Mouse (Mus musculus): ENCODE measurements around the gene AC131692.1. TPM values are rescaled to one million over a fixed set of nuclear protein-coding genes. Genes with fewer than 3 reads are reported as not detected.

The AC131692.1 gene
- polyA plus RNA-seq, 1 experiment from 2014 or later = 0.32 TPM

DNA sequence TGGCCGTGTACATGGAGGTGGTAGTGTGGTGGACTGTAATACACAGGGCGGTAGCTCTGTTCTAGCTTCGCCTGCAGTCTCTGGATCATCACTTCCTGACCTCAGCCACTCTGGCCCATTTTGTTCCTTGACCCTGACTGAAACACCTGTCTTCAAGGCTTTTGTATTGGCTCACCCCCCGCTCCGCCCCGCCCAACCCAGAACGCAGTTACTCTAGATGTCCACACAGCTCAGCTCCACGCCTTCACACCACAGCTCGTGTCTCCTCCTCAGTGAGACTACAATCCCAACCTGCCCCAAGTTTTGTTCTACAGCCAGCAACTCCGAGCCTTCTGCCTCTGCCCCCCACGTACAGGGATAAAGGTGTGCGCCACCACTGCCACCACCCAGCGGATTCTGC, 5.4 kb upstream of the AC131692.1 start:
- H3K4me2 ChIP-seq = no peak overlapping the region
- H3K9me3 ChIP-seq (replicated peaks) = no peaks in the 10 kb centered on the region
- no peak overlapping the region for H3K27ac ChIP-seq
- peaks cover 80% of the 10 kb centered on the region for H3K36me3 ChIP-seq
- DNase-seq (no peak), ATAC-seq (ENCODE audit: low read depth) (no peak)
- no peak overlapping the region for H3K4me3 ChIP-seq (replicated peaks)
- peaks cover 34% of the 10 kb centered on the region for H3K4me1 ChIP-seq (replicated peaks)
- no peak overlapping the region for H3K9ac ChIP-seq
- WGBS (ENCODE audit: insufficient replicate concordance) = 92% methylated on average over 13 of the region's 13 CpGs
- H3K27me3 ChIP-seq = no peaks in the 10 kb centered on the region

DNA sequence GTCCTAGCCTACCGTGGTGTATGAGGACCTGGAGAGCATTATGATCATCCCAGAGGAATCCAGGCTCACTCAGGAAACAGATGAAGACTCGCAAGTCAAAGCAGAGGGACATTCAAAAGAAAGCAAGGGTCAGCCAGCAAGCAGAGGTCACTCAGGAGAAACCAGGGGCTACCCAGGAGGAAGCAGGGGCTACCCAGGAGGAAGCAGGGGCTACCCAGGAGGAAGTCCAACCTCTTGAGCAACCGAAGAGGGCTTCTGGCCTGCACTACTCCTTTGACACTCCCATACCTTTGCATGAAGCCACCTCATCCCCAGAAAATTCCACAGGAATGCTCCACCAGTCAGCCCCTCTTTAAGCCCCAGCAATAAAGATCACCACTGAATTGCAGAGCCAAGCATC, 3.6 kb downstream of the AC131692.1 start:
- 56% methylated on average over 3 of the region's 3 CpGs for WGBS (ENCODE audit: insufficient replicate concordance)
- Histone ChIP-seq H3K4me1 (replicated peaks) (peaks cover 27% of the 10 kb centered on the region), H3K4me3 (replicated peaks) (no peak overlapping the region), H3K4me2 (no peak overlapping the region), H3K27ac (no peak overlapping the region), H3K9ac (no peak overlapping the region), H3K9me3 (replicated peaks) (no peaks in the 10 kb centered on the region), H3K27me3 (no peaks in the 10 kb centered on the region), H3K36me3 (peaks cover 68% of the 10 kb centered on the region)
- ATAC-seq (ENCODE audit: low read depth) (no peak), DNase-seq (no peak)

DNA sequence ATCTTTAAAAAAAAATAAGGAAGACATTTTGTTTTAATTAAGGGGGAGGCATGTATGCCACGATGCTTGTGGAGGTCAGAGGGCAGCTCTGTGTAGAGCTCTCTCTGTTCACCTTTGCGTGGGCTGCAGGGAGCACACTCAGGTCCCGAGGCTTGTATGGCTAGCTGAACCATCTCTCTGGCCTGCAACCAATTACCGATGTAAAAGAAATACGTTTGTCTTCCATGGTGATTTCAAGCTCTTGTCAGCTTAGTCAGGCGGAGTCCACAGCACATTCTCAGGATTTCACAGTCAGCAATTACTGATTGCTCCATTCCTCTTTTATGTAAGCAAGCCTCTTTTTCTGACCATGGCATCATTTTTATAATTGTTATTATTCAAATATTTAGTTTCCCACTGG, 7.0 kb downstream of the AC131692.1 start:
- peaks cover 34% of the 10 kb centered on the region for H3K36me3 ChIP-seq
- no peak overlapping the region for H3K4me2 ChIP-seq
- DNase-seq (no peak), ATAC-seq (ENCODE audit: low read depth) (no peak)
- H3K9ac ChIP-seq = no peak overlapping the region
- H3K9me3 ChIP-seq (replicated peaks) = no peaks in the 10 kb centered on the region
- no peak overlapping the region for H3K27ac ChIP-seq
- no peaks in the 10 kb centered on the region for H3K27me3 ChIP-seq
- no peak overlapping the region for H3K4me3 ChIP-seq (replicated peaks)
- H3K4me1 ChIP-seq (replicated peaks) = peaks cover 59% of the 10 kb centered on the region
- 72% methylated on average over 6 of the region's 6 CpGs for WGBS (ENCODE audit: insufficient replicate concordance)

DNA sequence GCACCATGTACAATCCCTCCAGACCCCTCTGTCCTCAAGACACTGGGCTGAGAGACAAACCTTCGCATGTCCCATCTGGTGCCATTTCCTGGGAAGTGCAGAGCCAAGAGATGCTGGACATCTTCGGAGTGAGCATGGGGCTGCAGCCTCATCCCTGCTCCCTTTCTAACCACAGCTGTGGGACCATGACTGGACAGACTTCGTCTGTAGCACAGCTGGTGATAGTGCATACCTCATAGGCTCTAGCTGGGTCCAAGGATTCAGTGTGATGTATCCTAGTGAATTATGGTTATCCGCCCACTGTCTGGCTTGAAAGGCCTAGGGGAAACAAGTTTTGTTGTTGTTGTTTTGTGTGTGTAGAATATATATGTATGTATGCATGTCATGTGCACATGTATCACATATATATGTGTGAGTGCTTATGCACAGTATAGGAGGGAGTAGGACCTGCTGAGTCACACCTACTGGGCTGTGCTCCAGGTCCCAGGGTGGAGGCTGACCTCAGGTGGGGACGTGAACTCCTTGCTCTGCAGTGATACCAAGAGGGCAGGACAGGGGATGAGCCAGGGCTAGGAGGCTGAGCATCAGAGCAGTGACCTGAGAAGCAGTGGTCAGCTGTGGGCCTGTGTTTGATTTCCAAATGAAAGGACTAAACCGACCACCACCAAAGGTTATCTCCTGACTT, 8.1 kb downstream of the AC131692.1 start:
- Histone ChIP-seq H3K4me1 (replicated peaks) (peaks cover 65% of the 10 kb centered on the region), H3K9me3 (replicated peaks) (no peaks in the 10 kb centered on the region), H3K36me3 (peaks cover 29% of the 10 kb centered on the region), H3K27me3 (no peaks in the 10 kb centered on the region), H3K9ac (peak overlapping the region; percentile 29; the same call in 1 of the 2 replicates), H3K27ac (peak overlapping the region; percentile 70), H3K4me2 (no peak overlapping the region), H3K4me3 (replicated peaks) (no peak overlapping the region)
- peak; percentile 93 for ATAC-seq (ENCODE audit: low read depth)
- WGBS (ENCODE audit: insufficient replicate concordance) = 60% methylated on average over 6 of the region's 6 CpGs
- peak; percentile 25 for DNase-seq

DNA sequence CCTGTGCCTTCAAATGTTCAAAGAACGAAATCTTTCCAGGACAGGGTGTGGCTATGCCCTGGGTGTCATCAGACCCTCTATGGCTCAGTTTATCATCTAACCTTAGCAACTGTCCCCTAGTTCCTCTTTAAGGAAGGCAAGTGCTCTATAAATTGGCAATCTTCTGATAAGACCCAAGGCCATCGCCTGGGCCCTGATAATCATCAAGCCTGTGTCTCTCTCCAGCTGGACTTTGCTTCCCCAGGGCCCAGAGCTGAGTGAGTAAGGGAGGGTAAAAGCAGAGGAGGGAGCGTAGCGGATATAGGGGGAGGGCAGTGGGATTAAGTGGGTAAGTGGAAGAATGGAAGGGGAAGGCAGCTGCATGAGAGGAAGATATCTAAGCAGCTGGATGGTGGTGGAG, 10.3 kb downstream of the AC131692.1 start:
- no peaks in the 10 kb centered on the region for H3K27me3 ChIP-seq
- H3K36me3 ChIP-seq = peaks cover 8% of the 10 kb centered on the region
- no peak overlapping the region for H3K4me3 ChIP-seq (replicated peaks)
- H3K9ac ChIP-seq = no peak overlapping the region
- no peak for DNase-seq
- no peak for ATAC-seq (ENCODE audit: low read depth)
- H3K4me2 ChIP-seq = no peak overlapping the region
- WGBS (ENCODE audit: insufficient replicate concordance) = 36% methylated on average over 4 of the region's 4 CpGs
- peaks cover 63% of the 10 kb centered on the region for H3K4me1 ChIP-seq (replicated peaks)
- H3K27ac ChIP-seq = peak overlapping the region; percentile 15; the same call in 1 of the 2 replicates
- no peaks in the 10 kb centered on the region for H3K9me3 ChIP-seq (replicated peaks)

DNA sequence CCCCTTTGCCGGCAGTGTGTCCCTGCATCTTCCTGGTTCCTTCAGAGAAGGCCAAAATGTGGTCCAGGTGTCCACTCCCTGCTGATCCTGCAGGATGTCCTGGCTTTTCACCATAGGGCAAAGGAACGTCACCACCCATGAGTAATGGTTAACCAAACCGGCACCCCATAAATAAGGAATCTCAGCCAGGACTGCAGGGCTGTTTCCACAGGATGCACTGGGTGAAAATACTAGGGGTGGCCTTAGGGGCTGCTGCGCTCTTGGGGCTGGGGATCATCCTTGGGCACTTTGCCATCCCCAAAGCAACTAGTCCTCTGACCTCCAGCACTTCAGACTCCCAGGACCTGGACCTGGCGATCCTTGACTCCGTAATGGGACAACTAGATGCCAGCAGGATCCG, 11.4 kb downstream of the AC131692.1 start, which contains the start of gene Naaladl1:
Gene Naaladl1, plus strand, starts transcription at position 197 of the 400 bp plus-strand sequence.
- H3K27ac ChIP-seq = peak within 1 kb of the TSS; percentile 15; the same call in 1 of the 2 replicates
- no peaks in the 10 kb centered on the region for H3K9me3 ChIP-seq (replicated peaks)
- H3K4me3 ChIP-seq (replicated peaks) = no peak within 1 kb of the TSS
- H3K27me3 ChIP-seq = no peaks in the 10 kb centered on the region
- H3K9ac ChIP-seq = no peak within 1 kb of the TSS
- DNase-seq (no peak), ATAC-seq (ENCODE audit: low read depth) (no peak)
- peak within 1 kb of the TSS; percentile 21; the same call in 1 of the 2 replicates for H3K4me2 ChIP-seq
- H3K36me3 ChIP-seq = no peaks in the 10 kb centered on the region
- WGBS (ENCODE audit: insufficient replicate concordance) = 85% methylated on average over 7 of the region's 7 CpGs
- peaks cover 57% of the 10 kb centered on the region for H3K4me1 ChIP-seq (replicated peaks)

DNA sequence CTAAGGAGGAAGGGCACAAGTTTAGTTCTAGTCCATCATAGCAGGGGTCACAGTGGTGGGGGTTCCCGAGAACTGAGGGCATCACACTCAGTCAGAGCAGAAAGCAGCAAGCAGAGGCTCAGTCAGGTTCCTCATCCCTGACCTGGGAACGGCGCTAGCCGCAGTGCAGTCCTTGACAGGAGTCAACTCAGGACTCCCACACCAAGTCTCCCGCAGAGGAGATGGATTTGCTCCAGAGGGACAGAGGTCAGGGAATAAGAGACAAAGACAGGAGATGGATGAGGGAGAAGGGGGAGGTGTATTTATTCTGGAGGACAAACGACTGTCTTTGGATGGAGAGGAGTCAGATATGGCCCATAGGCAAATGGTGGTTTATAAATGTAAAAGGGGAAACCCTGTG, 18.9 kb downstream of the AC131692.1 start:
- 57% methylated on average over 6 of the region's 6 CpGs for WGBS (ENCODE audit: insufficient replicate concordance)
- ATAC-seq (ENCODE audit: low read depth) (no peak), DNase-seq (no peak)
- Histone ChIP-seq H3K4me1 (replicated peaks) (peaks cover 18% of the 10 kb centered on the region), H3K9ac (no peak overlapping the region), H3K27me3 (no peaks in the 10 kb centered on the region), H3K4me2 (no peak overlapping the region), H3K27ac (no peak overlapping the region), H3K4me3 (replicated peaks) (no peak overlapping the region), H3K36me3 (peaks cover 27% of the 10 kb centered on the region), H3K9me3 (replicated peaks) (no peaks in the 10 kb centered on the region)

DNA sequence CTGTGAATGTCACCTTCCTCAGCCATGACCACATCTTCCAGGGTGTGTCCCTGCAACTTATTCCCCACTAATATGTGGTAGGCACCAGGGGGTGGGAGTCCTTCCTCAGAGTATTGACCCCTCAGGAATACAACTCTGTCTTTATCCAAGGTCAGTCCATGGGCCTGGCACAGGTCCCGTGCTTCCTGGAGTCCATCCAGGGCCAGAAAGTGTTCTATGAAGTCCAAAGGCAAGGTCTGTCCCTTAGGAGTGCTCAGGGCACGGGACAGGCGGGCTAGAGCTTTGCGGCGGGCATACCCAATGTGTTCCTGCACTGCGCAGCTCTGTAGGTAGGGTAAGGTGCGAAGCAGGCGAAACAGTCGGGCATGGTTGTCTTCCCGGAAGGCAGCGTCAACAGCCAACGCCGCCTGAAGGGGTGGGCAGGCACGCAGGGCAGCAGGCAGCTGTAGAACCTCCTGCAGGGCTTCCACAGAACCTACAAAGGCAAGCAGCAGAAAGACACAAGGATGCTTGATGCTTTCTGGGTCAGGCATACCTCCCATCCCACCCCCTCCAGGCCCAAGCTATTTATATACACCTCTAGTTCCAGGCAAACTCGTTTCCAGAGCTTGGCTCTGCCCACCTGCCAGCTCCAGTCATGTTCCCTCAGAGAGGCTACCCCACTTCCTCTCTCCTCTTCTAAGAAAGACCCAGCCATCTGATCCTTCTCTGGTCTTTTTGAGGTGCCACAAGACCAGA, 22.1 kb downstream of the AC131692.1 start:
- Histone ChIP-seq H3K27me3 (no peaks in the 10 kb centered on the region), H3K27ac (no peak overlapping the region), H3K4me2 (peak overlapping the region; percentile 99), H3K9me3 (replicated peaks) (no peaks in the 10 kb centered on the region), H3K36me3 (peaks cover 46% of the 10 kb centered on the region), H3K9ac (peak overlapping the region; percentile 92), H3K4me3 (replicated peaks) (peak overlapping the region; percentile 88), H3K4me1 (replicated peaks) (peaks cover 32% of the 10 kb centered on the region)
- WGBS (ENCODE audit: insufficient replicate concordance) = 85% methylated on average over 15 of the region's 15 CpGs
- no peak for DNase-seq
- no peak for ATAC-seq (ENCODE audit: low read depth)

DNA sequence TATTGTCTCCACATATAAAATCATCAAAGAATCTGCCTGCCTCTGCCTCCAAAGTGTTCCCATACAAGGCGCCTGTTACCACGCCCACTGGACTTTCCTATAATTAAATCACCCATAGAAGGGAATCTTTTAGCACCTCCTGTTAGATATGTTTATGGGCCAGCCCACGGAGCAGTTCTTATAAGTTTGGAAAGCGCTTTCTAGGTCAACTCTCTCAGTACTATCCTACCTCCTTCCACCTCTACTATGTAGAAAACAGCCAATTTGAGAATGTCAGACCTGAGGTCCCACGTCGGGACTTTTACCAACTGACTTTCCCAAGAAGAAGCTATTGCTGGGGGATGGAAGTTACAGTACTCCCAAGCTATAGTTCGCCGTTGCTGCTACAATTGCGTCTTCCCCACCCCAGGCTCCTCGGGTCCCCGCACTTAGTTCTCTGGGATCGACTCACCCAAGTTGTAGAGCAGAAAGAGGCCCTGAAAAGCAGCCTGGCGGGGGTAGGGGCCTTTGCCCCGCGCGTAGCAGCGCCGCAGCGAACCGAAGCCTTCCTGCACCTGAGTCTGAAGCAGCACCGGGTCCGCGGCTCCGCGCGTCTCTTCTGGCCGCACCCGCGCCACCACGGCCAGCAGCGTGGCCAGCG, 23.2 kb downstream of the AC131692.1 start:
- H3K36me3 ChIP-seq = peaks cover 54% of the 10 kb centered on the region
- H3K27ac ChIP-seq = peak overlapping the region; percentile 98
- H3K4me1 ChIP-seq (replicated peaks) = peaks cover 32% of the 10 kb centered on the region
- H3K9ac ChIP-seq = peak overlapping the region; percentile 92
- peak overlapping the region; percentile 88 for H3K4me3 ChIP-seq (replicated peaks)
- H3K9me3 ChIP-seq (replicated peaks) = no peaks in the 10 kb centered on the region
- ATAC-seq (ENCODE audit: low read depth) = no peak
- DNase-seq = no peak
- H3K27me3 ChIP-seq = no peaks in the 10 kb centered on the region
- WGBS (ENCODE audit: insufficient replicate concordance) = 1% methylated on average over 32 of the region's 32 CpGs
- H3K4me2 ChIP-seq = peak overlapping the region; percentile 99

DNA sequence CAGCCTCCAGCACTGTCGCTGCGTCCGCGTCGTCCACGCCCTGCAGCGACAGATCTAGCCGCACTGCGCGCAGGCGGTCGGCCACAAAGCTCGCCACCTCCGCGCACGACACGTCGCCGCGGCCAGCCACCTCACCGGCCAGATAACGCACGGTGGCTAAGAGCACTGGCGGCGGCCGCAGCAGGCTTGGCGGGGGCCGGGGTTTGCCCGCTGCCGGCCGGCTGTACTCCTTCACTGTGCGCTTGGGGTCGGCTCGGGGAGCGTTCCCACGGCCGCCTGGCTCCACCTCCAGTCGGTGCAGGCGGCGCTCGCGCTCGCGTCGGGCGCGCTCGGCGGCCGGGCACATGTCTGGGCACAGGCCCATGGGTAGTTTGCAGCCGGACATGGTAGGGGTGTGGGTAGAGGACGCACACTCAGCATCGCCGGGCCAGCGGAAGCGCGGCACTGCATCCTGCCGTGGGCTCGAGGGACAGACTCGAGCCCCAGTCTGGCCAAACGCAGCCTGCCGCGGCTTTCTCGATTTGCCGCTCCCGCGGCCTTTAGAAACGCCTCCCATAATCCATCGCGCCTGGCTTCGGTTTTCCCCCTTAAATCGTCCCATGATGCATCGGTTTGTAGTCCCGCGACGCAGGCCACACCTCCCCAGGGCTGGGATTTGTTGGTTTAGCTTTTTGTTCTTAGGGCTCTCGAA, 23.9 kb downstream of the AC131692.1 start, which contains the start of gene Sac3d1:
Gene Sac3d1, minus strand, starts transcription at position 665 of the 691 bp plus-strand sequence.
- under 1% methylated on average over 77 of the region's 77 CpGs for WGBS (ENCODE audit: insufficient replicate concordance)
- Histone ChIP-seq H3K4me2 (peak within 1 kb of the TSS; percentile 99), H3K36me3 (peaks cover 55% of the 10 kb centered on the region), H3K9ac (peak within 1 kb of the TSS; percentile 92), H3K9me3 (replicated peaks) (no peaks in the 10 kb centered on the region), H3K4me3 (replicated peaks) (peak within 1 kb of the TSS; percentile 88), H3K27ac (peak within 1 kb of the TSS; percentile 98), H3K4me1 (replicated peaks) (peaks cover 36% of the 10 kb centered on the region), H3K27me3 (no peaks in the 10 kb centered on the region)
- peak; percentile 82 for ATAC-seq (ENCODE audit: low read depth)
- peak; percentile 83 for DNase-seq
